Mouse (Mus musculus) CD4-positive naive resting alpha-beta T cell, adult 57 days (primary cell): ENCODE measurements around the gene Nol11. TPM values are rescaled to one million over a fixed set of nuclear protein-coding genes. Genes with fewer than 3 reads are reported as not detected.

Experiments used
- total RNA-seq: library from RNA; stranded (reverse); gene quantifications from one replicate; pipeline ENCODE4 v1.2.4, GENCODE M21; 2023

Nol11 gene
- total RNA-seq: 41.0 TPM

GRCm38 (mm10) chr11:107188565-107189552 lies at the start of gene Nol11:
TSS of gene Nol11 (minus strand) at chr11:107189381.

GRCm38 (mm10) chr11:107131749-107132421 lies 57.3 kb downstream of the Nol11 start, which contains the start of gene Bptf:
TSS of gene Bptf (minus strand) at chr11:107132127.

Other genes starting within 250 kb of the Nol11 start
- gene Kpna2, start 189.8 kb downstream of the Nol11 start, total RNA-seq: 17.2 TPM
- not detected for gene 1810010H24Rik, start 163.7 kb downstream of the Nol11 start, total RNA-seq
- 162 TPM for gene Bptf, start 57.3 kb downstream of the Nol11 start, total RNA-seq